Mouse (Mus musculus): Measurements from ENCODE around the gene Rrnad1. TPM values are rescaled to one million over a fixed set of nuclear protein-coding genes. Genes with fewer than 3 reads are reported as not detected.
A peak's percentile ranks its signal among the peaks of the same experiment; 100 is the strongest.

Gene Rrnad1
- polyA plus RNA-seq, 1 experiment from 2014 or later = 14.4 TPM

DNA sequence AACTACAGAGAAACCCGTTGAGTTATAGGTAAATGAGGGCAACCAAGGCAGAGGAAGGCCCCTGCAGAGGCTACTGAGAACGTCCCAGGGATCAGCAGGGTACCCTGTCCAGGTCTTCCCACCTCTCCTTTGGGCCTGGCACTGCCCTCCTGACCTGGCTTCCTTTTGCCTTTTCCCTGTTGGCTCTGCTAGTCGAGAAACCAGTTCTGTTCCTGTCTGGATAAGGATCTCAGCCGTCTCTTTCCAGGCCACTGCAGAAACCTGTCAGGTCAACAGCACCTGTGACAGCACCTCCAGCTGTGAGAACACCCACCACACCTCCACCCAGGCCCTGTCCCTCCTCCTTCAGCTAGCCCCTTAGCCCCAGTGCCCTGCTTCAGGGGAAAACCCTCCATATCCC lies 28.0 kb upstream of the Rrnad1 start:
- H3K4me2 ChIP-seq (ENCODE audit: low read length) = no peak overlapping the region
- H3K9me3 ChIP-seq (ENCODE audit: control insufficient read depth, low read length) = no peaks in the 10 kb centered on the region
- H3K27me3 ChIP-seq (ENCODE audit: control insufficient read depth, insufficient read depth, low read length) = peaks cover 4% of the 10 kb centered on the region; the same call in 1 of the 2 replicates
- no peak overlapping the region for H3K27ac ChIP-seq (replicated peaks in 1 of 2; ENCODE audit: control insufficient read depth in 1 of 2, insufficient read depth in 1 of 2, low read depth in 2 of 2, low read length in 2 of 2)
- 33% methylated on average over 4 of the region's 4 CpGs for WGBS
- no peak overlapping the region for H3K9ac ChIP-seq (ENCODE audit: low read length)
- H3K4me3 ChIP-seq (ENCODE audit: control insufficient read depth in 1 of 2, insufficient read depth in 1 of 2, low read depth in 1 of 2, low read length in 2 of 2) = no peak overlapping the region
- H3K36me3 ChIP-seq (ENCODE audit: control insufficient read depth, insufficient read depth, low read length) = no peaks in the 10 kb centered on the region
- peaks cover 16 to 18% of the 10 kb centered on the region in 2 experiments for H3K4me1 ChIP-seq (ENCODE audit: control insufficient read depth in 2 of 2, insufficient read depth in 2 of 2, low read length in 2 of 2)
- no peak for ATAC-seq (ENCODE audit: insufficient number of reproducible peaks, insufficient read depth, low FRiP score, low read depth)

DNA sequence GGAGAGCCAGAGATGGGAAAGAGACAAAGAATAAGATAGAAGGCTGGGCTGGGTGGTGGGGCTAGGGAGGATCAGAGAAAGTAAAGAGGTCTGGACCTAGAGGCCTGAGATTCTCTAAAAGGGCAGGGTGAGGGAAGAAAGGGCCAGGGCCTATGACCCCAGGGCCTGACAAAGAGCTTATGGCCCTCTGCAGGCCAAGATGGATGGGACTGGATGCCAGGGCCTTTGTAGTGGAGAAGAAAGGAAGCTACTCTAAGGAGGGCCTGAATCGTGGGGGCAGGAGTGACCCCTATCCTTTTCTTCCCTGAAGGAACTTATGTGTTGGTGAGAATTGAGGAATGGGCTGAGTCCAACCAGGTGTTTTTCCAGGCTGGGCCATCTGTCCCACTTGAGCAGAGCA lies 27.5 kb upstream of the Rrnad1 start:
- Histone ChIP-seq H3K36me3 (ENCODE audit: control insufficient read depth, insufficient read depth, low read length) (no peaks in the 10 kb centered on the region), H3K9me3 (ENCODE audit: control insufficient read depth, low read length) (no peaks in the 10 kb centered on the region), H3K9ac (ENCODE audit: low read length) (no peak overlapping the region), H3K4me3 (ENCODE audit: control insufficient read depth in 1 of 2, insufficient read depth in 1 of 2, low read depth in 1 of 2, low read length in 2 of 2) (no peak overlapping the region), H3K27me3 (ENCODE audit: control insufficient read depth, insufficient read depth, low read length) (peaks cover 4% of the 10 kb centered on the region; the same call in 1 of the 2 replicates), H3K4me1 (ENCODE audit: control insufficient read depth in 2 of 2, insufficient read depth in 2 of 2, low read length in 2 of 2) (peaks cover 16 to 18% of the 10 kb centered on the region in 2 experiments), H3K27ac (replicated peaks in 1 of 2; ENCODE audit: control insufficient read depth in 1 of 2, insufficient read depth in 1 of 2, low read depth in 2 of 2, low read length in 2 of 2) (no peak overlapping the region), H3K4me2 (ENCODE audit: low read length) (no peak overlapping the region)
- WGBS = 17% methylated on average over 1 of the region's 1 CpGs
- ATAC-seq (ENCODE audit: insufficient number of reproducible peaks, insufficient read depth, low FRiP score, low read depth) = no peak

- no peaks in the 10 kb centered on the region for H3K9me3 ChIP-seq (ENCODE audit: control insufficient read depth, low read length)
- peaks cover 48% of the 10 kb centered on the region for H3K27me3 ChIP-seq (ENCODE audit: control insufficient read depth, insufficient read depth, low read length)
- 0% methylated on average over 5 of the region's 5 CpGs for WGBS
- H3K4me2 ChIP-seq (ENCODE audit: low read length) = peak overlapping the region; percentile 63
- ATAC-seq (ENCODE audit: insufficient number of reproducible peaks, insufficient read depth, low FRiP score, low read depth) = peak; percentile 66; the same call in 1 of the 2 replicates
- H3K4me3 ChIP-seq (ENCODE audit: control insufficient read depth in 1 of 2, insufficient read depth in 1 of 2, low read depth in 1 of 2, low read length in 2 of 2) = peak overlapping the region; percentile 30 to 43
- peak overlapping the region in 1 of 2 experiments; percentile 17; a peak in 1 of 4 replicates for H3K27ac ChIP-seq (replicated peaks in 1 of 2; ENCODE audit: control insufficient read depth in 1 of 2, insufficient read depth in 1 of 2, low read depth in 2 of 2, low read length in 2 of 2)
- H3K36me3 ChIP-seq (ENCODE audit: control insufficient read depth, insufficient read depth, low read length) = no peaks in the 10 kb centered on the region
- peak overlapping the region; percentile 44 for H3K9ac ChIP-seq (ENCODE audit: low read length)
- H3K4me1 ChIP-seq (ENCODE audit: control insufficient read depth in 2 of 2, insufficient read depth in 2 of 2, low read length in 2 of 2) = peaks cover 17 to 18% of the 10 kb centered on the region in 2 experiments
These were observed 21.9 kb upstream of the Rrnad1 start for GRCm38 (mm10) chr3:87952440-87952839.

GRCm38 (mm10) chr3:87951946-87952345 lies 21.4 kb upstream of the Rrnad1 start:
- 8% methylated on average over 12 of the region's 12 CpGs for WGBS
- no peaks in the 10 kb centered on the region for H3K36me3 ChIP-seq (ENCODE audit: control insufficient read depth, insufficient read depth, low read length)
- no peak for ATAC-seq (ENCODE audit: insufficient number of reproducible peaks, insufficient read depth, low FRiP score, low read depth)
- peak overlapping the region; percentile 30 to 43 for H3K4me3 ChIP-seq (ENCODE audit: control insufficient read depth in 1 of 2, insufficient read depth in 1 of 2, low read depth in 1 of 2, low read length in 2 of 2)
- H3K27me3 ChIP-seq (ENCODE audit: control insufficient read depth, insufficient read depth, low read length) = peaks cover 52% of the 10 kb centered on the region
- H3K4me1 ChIP-seq (ENCODE audit: control insufficient read depth in 2 of 2, insufficient read depth in 2 of 2, low read length in 2 of 2) = peaks cover 22 to 23% of the 10 kb centered on the region in 2 experiments
- H3K27ac ChIP-seq (replicated peaks in 1 of 2; ENCODE audit: control insufficient read depth in 1 of 2, insufficient read depth in 1 of 2, low read depth in 2 of 2, low read length in 2 of 2) = peak overlapping the region in 1 of 2 experiments; percentile 17; a peak in 1 of 4 replicates
- peak overlapping the region; percentile 44 for H3K9ac ChIP-seq (ENCODE audit: low read length)
- peak overlapping the region; percentile 63 for H3K4me2 ChIP-seq (ENCODE audit: low read length)
- no peaks in the 10 kb centered on the region for H3K9me3 ChIP-seq (ENCODE audit: control insufficient read depth, low read length)

- Histone ChIP-seq H3K9me3 (ENCODE audit: control insufficient read depth, low read length) (no peaks in the 10 kb centered on the region), H3K4me3 (ENCODE audit: control insufficient read depth in 1 of 2, insufficient read depth in 1 of 2, low read depth in 1 of 2, low read length in 2 of 2) (no peak overlapping the region), H3K4me2 (ENCODE audit: low read length) (no peak overlapping the region), H3K4me1 (ENCODE audit: control insufficient read depth in 2 of 2, insufficient read depth in 2 of 2, low read length in 2 of 2) (peaks cover 22 to 23% of the 10 kb centered on the region in 2 experiments), H3K27ac (replicated peaks in 1 of 2; ENCODE audit: control insufficient read depth in 1 of 2, insufficient read depth in 1 of 2, low read depth in 2 of 2, low read length in 2 of 2) (no peak overlapping the region), H3K9ac (ENCODE audit: low read length) (no peak overlapping the region), H3K36me3 (ENCODE audit: control insufficient read depth, insufficient read depth, low read length) (no peaks in the 10 kb centered on the region), H3K27me3 (ENCODE audit: control insufficient read depth, insufficient read depth, low read length) (peaks cover 61% of the 10 kb centered on the region)
- WGBS = 15% methylated on average over 13 of the region's 13 CpGs
- no peak for ATAC-seq (ENCODE audit: insufficient number of reproducible peaks, insufficient read depth, low FRiP score, low read depth)
These were observed 19.5 kb upstream of the Rrnad1 start for GRCm38 (mm10) chr3:87949955-87950515.

GRCm38 (mm10) chr3:87949266-87949954 lies 18.9 kb upstream of the Rrnad1 start:
- H3K4me1 ChIP-seq (ENCODE audit: control insufficient read depth in 2 of 2, insufficient read depth in 2 of 2, low read length in 2 of 2) = peaks cover 22 to 23% of the 10 kb centered on the region in 2 experiments
- H3K36me3 ChIP-seq (ENCODE audit: control insufficient read depth, insufficient read depth, low read length) = no peaks in the 10 kb centered on the region
- H3K27me3 ChIP-seq (ENCODE audit: control insufficient read depth, insufficient read depth, low read length) = peaks cover 61% of the 10 kb centered on the region
- H3K9ac ChIP-seq (ENCODE audit: low read length) = no peak overlapping the region
- 17% methylated on average over 16 of the region's 16 CpGs for WGBS
- H3K4me2 ChIP-seq (ENCODE audit: low read length) = peak overlapping the region; percentile 63; the same call in 1 of the 2 replicates
- H3K27ac ChIP-seq (replicated peaks in 1 of 2; ENCODE audit: control insufficient read depth in 1 of 2, insufficient read depth in 1 of 2, low read depth in 2 of 2, low read length in 2 of 2) = no peak overlapping the region
- ATAC-seq (ENCODE audit: insufficient number of reproducible peaks, insufficient read depth, low FRiP score, low read depth) = no peak
- H3K4me3 ChIP-seq (ENCODE audit: control insufficient read depth in 1 of 2, insufficient read depth in 1 of 2, low read depth in 1 of 2, low read length in 2 of 2) = no peak overlapping the region
- H3K9me3 ChIP-seq (ENCODE audit: control insufficient read depth, low read length) = no peaks in the 10 kb centered on the region

GRCm38 (mm10) chr3:87948378-87949265 lies 18.1 kb upstream of the Rrnad1 start, which contains the start of gene Crabp2:
Gene Crabp2 (plus strand): TSS chr3:87948666.
- whole genome bisulfite sequencing = 4% methylated on average over 35 of the region's 35 CpGs
- ATAC-seq (ENCODE audit: insufficient number of reproducible peaks, insufficient read depth, low FRiP score, low read depth) = no peak
- Histone ChIP-seq H3K9me3 (ENCODE audit: control insufficient read depth, low read length) (no peaks in the 10 kb centered on the region), H3K4me2 (ENCODE audit: low read length) (peak within 1 kb of the TSS; percentile 63), H3K4me3 (ENCODE audit: control insufficient read depth in 1 of 2, insufficient read depth in 1 of 2, low read depth in 1 of 2, low read length in 2 of 2) (peak within 1 kb of the TSS; percentile 9 to 33; a peak in 3 of 4 replicates), H3K4me1 (ENCODE audit: control insufficient read depth in 2 of 2, insufficient read depth in 2 of 2, low read length in 2 of 2) (peaks cover 22 to 23% of the 10 kb centered on the region in 2 experiments), H3K27ac (replicated peaks in 1 of 2; ENCODE audit: control insufficient read depth in 1 of 2, insufficient read depth in 1 of 2, low read depth in 2 of 2, low read length in 2 of 2) (no peak within 1 kb of the TSS), H3K9ac (ENCODE audit: low read length) (peak within 1 kb of the TSS; percentile 18; the same call in 1 of the 2 replicates), H3K36me3 (ENCODE audit: control insufficient read depth, insufficient read depth, low read length) (no peaks in the 10 kb centered on the region), H3K27me3 (ENCODE audit: control insufficient read depth, insufficient read depth, low read length) (peaks cover 61% of the 10 kb centered on the region)
